Mouse (Mus musculus): ENCODE results near the gene Pigv. TPM values are rescaled to one million over a fixed set of nuclear protein-coding genes. Genes with fewer than 3 reads are reported as not detected.

Gene Pigv
- polyA plus RNA-seq (2015; fragmentation: Nextera tagmentation; extraction: Ambion mirVana) = 16.9 and 17.7 TPM in 2 replicates

DNA sequence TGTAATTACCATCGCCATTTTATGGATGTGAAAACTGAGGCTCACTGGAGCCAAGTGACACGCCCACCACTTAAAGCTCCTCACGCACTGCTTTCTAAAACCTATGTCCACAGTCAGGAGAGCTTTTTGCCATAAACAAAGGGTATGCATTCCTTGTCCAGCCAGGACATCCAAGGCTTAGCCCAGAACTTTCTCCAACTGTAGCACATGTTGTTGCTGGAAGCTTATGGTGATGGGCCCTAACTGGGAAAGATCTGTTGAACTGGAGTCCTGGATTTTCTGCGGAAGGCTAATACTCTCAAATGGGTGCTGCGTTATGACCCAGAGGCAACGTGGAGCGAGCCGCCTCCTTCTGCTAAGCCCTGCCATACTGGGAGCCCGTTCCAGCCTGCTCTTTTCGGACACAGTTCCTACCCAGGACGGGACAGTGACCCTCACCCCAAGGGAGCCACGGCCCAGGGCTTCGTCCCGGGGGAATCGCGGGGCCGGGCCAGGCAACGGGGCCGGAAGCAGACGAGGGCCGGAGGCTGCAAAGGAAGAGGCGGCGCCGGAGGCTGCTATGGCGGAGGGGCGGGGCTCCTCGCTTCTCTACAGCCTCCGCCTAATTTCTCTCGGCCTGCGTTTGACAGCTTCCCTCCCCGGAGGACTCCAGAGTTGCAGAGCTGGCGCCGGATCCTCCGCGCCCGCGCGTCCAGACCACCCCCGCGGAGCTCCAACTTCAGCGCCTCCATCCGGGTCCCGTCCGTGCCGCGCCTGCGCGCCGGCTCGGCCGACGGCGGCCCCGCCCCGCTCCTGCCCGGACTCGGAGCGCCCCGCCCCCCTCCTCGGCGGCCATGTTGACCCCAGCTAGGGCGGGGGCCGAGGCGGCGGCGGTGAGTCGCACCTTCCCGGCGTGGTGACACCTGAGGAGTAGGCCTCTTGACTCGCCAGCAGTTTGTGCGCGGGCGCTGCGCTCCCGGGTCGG lies at the start of gene Pigv:
TSS of gene Pigv (minus strand) at position 767 of the 964 bp plus-strand sequence.
- H3K4me1 ChIP-seq (replicated peaks) = peaks cover 46% of the 10 kb centered on the region
- peak; percentile 94 for ATAC-seq
- WGBS = under 1% methylated on average over 75 of the region's 76 CpGs

GRCm38 (mm10) chr4:133719791-133720190 lies 47.3 kb upstream of the Pigv start:
- Histone ChIP-seq H3K36me3 (peaks cover 43% of the 10 kb centered on the region), H3K4me3 (replicated peaks) (no peak overlapping the region), H3K4me2 (replicated peaks) (no peak overlapping the region), H3K27me3 (replicated peaks) (no peaks in the 10 kb centered on the region), H3K4me1 (replicated peaks) (no peaks in the 10 kb centered on the region), H3K9ac (no peak overlapping the region), H3K27ac (no peak overlapping the region), H3K9me3 (no peaks in the 10 kb centered on the region)
- 85% methylated on average over 3 of the region's 3 CpGs for WGBS
- no peak for ATAC-seq

More for the DNA sequence above, at the start of gene Pigv:
- H3K27me3 ChIP-seq (replicated peaks) = no peaks in the 10 kb centered on the region
- H3K27ac ChIP-seq = peak within 1 kb of the TSS; percentile 98
- 0 out of 2 replicates have a peak, but pooled peaks cover 6% of the 10 kb centered on the region for H3K36me3 ChIP-seq
- H3K9ac ChIP-seq = peak within 1 kb of the TSS; percentile 80
- H3K4me2 ChIP-seq (replicated peaks) = peak within 1 kb of the TSS; percentile 72
- H3K9me3 ChIP-seq = no peaks in the 10 kb centered on the region
- H3K4me3 ChIP-seq (replicated peaks) = peak within 1 kb of the TSS; percentile 62

DNA sequence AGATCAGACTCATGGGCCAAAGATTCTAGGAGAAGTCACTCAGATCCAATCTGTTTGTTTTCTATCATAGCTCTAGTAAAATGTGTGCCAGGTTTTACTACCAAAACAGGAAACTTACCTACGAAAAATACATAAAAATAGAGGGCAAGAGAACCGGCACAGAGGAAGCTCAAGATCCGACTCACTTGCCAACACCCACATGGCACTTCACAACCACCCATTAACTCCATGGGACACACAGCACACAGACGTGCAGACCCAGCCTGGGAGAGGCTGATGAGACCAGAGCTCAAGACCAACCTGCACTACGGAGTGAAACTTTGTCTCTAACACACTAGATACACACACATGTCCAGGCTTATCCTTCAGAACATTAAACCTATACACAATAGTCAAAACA lies 40.3 kb upstream of the Pigv start:
- 76% methylated on average over 5 of the region's 5 CpGs for WGBS
- Histone ChIP-seq H3K9ac (no peak overlapping the region), H3K4me1 (replicated peaks) (peaks cover 4% of the 10 kb centered on the region), H3K36me3 (peaks cover 22% of the 10 kb centered on the region; the same call in 1 of the 2 replicates), H3K27me3 (replicated peaks) (no peaks in the 10 kb centered on the region), H3K9me3 (no peaks in the 10 kb centered on the region), H3K4me3 (replicated peaks) (no peak overlapping the region), H3K4me2 (replicated peaks) (no peak overlapping the region), H3K27ac (no peak overlapping the region)
- ATAC-seq = no peak

- Histone ChIP-seq H3K9ac (no peak overlapping the region), H3K9me3 (no peaks in the 10 kb centered on the region), H3K27me3 (replicated peaks) (no peaks in the 10 kb centered on the region), H3K36me3 (peaks cover 11% of the 10 kb centered on the region; the same call in 1 of the 2 replicates), H3K4me3 (replicated peaks) (no peak overlapping the region), H3K4me1 (replicated peaks) (peaks cover 17% of the 10 kb centered on the region), H3K27ac (no peak overlapping the region), H3K4me2 (replicated peaks) (no peak overlapping the region)
- ATAC-seq = peak; percentile 49; the same call in 1 of the 2 replicates
- 77% methylated on average over 6 of the region's 6 CpGs for WGBS
Observed at GRCm38 (mm10) chr4:133711307-133712076, 39.0 kb upstream of the Pigv start.

DNA sequence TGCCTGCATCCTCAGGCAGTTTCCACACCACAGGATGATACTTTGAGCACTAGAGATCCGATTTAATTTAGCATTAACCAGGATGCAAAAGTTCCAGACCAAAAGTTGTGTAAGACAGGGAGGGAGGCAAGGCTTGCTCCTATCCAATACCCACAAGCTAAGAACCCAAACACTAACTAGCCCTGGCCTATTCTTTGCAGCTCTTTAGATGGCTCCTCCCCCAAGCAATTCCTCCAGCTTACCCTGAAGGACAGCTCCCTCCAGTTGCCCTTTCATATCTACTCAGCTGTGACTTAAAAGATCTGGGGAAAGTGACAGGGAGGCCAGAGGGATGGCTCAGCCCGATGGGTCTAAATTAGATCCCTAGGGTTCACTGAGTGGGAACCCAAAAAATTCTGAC lies 36.9 kb upstream of the Pigv start:
- no peaks in the 10 kb centered on the region for H3K27me3 ChIP-seq (replicated peaks)
- H3K9me3 ChIP-seq = no peaks in the 10 kb centered on the region
- peaks cover 7% of the 10 kb centered on the region; the same call in 1 of the 2 replicates for H3K36me3 ChIP-seq
- no peak overlapping the region for H3K27ac ChIP-seq
- ATAC-seq = no peak
- peaks cover 26% of the 10 kb centered on the region for H3K4me1 ChIP-seq (replicated peaks)
- 66% methylated on average over 2 of the region's 2 CpGs for WGBS
- H3K4me3 ChIP-seq (replicated peaks) = no peak overlapping the region
- no peak overlapping the region for H3K9ac ChIP-seq
- no peak overlapping the region for H3K4me2 ChIP-seq (replicated peaks)

- no peak overlapping the region for H3K4me2 ChIP-seq (replicated peaks)
- H3K9me3 ChIP-seq = no peaks in the 10 kb centered on the region
- H3K9ac ChIP-seq = no peak overlapping the region
- peaks cover 14% of the 10 kb centered on the region; the same call in 1 of the 2 replicates for H3K36me3 ChIP-seq
- H3K4me3 ChIP-seq (replicated peaks) = no peak overlapping the region
- peaks cover 26% of the 10 kb centered on the region for H3K4me1 ChIP-seq (replicated peaks)
- no peak for ATAC-seq
- no peaks in the 10 kb centered on the region for H3K27me3 ChIP-seq (replicated peaks)
- 46% methylated on average over 1 of the region's 1 CpGs for WGBS
- H3K27ac ChIP-seq = peak overlapping the region; percentile 73
Observed at GRCm38 (mm10) chr4:133707464-133707863, 35.0 kb upstream of the Pigv start.

GRCm38 (mm10) chr4:133706956-133707355 lies 34.5 kb upstream of the Pigv start:
- Histone ChIP-seq H3K9me3 (no peaks in the 10 kb centered on the region), H3K27me3 (replicated peaks) (no peaks in the 10 kb centered on the region), H3K36me3 (peaks cover 14% of the 10 kb centered on the region; the same call in 1 of the 2 replicates), H3K4me3 (replicated peaks) (no peak overlapping the region), H3K9ac (no peak overlapping the region), H3K27ac (peak overlapping the region; percentile 73), H3K4me2 (replicated peaks) (no peak overlapping the region), H3K4me1 (replicated peaks) (peaks cover 26% of the 10 kb centered on the region)
- WGBS = 26% methylated on average over 8 of the region's 8 CpGs
- peak; percentile 45 for ATAC-seq

DNA sequence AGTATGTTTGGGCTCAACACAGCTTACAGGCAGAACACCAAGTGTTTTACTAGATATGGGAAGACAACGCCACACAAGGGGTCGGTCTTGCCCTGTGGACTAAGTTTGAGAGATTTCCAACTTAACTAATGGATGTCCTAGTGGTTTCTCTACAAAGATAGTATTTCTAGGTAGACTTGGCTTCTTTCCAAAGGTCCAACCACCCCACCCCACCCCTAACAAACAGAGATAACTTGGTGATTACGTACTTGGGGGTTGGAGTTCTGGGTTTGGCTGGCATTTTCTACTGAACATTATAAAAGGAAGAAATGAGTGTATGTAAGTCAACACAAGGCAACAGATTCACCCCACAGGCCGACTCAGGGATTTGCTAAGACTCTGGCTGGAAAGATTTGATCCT lies 32.6 kb upstream of the Pigv start:
- WGBS = 68% methylated on average over 4 of the region's 4 CpGs
- Histone ChIP-seq H3K4me2 (replicated peaks) (no peak overlapping the region), H3K27ac (no peak overlapping the region), H3K27me3 (replicated peaks) (no peaks in the 10 kb centered on the region), H3K4me3 (replicated peaks) (no peak overlapping the region), H3K9me3 (no peaks in the 10 kb centered on the region), H3K9ac (no peak overlapping the region), H3K4me1 (replicated peaks) (peaks cover 26% of the 10 kb centered on the region), H3K36me3 (peaks cover 7% of the 10 kb centered on the region; the same call in 1 of the 2 replicates)
- 0 out of 2 replicates have a peak, but pooled peaks have one; percentile 12 for ATAC-seq

GRCm38 (mm10) chr4:133700905-133701368 lies 28.5 kb upstream of the Pigv start:
- WGBS = 75% methylated on average over 11 of the region's 11 CpGs
- Histone ChIP-seq H3K4me2 (replicated peaks) (no peak overlapping the region), H3K4me1 (replicated peaks) (peaks cover 4% of the 10 kb centered on the region; the same call in 1 of the 2 replicates), H3K27ac (no peak overlapping the region), H3K9me3 (no peaks in the 10 kb centered on the region), H3K27me3 (replicated peaks) (no peaks in the 10 kb centered on the region), H3K9ac (no peak overlapping the region), H3K36me3 (peaks cover 7% of the 10 kb centered on the region), H3K4me3 (replicated peaks) (no peak overlapping the region)
- ATAC-seq = no peak

DNA sequence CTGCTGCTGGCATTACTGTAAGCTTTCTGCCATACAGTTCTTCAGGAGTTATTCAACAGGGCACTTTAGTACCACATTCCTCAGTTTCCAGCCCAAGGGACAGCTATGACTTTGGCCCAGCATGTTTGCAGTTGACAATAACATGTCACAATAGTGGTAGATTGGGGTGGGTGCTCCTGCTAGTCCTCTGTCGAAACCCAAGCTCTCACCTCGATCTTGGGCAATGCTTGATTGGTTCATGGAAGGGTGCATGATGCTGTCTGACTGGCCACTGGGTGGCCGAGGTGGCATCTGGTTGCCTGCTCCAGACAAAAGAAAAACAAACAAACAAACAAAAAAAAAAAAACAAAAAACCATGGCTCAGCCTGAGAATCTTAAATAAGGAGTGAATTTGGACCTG lies 22.9 kb upstream of the Pigv start:
- 85% methylated on average over 3 of the region's 3 CpGs for WGBS
- Histone ChIP-seq H3K27me3 (replicated peaks) (no peaks in the 10 kb centered on the region), H3K9ac (no peak overlapping the region), H3K27ac (no peak overlapping the region), H3K4me3 (replicated peaks) (no peak overlapping the region), H3K4me2 (replicated peaks) (no peak overlapping the region), H3K4me1 (replicated peaks) (peaks cover 12% of the 10 kb centered on the region), H3K9me3 (no peaks in the 10 kb centered on the region), H3K36me3 (peaks cover 49% of the 10 kb centered on the region)
- no peak for ATAC-seq

GRCm38 (mm10) chr4:133690252-133690651 lies 17.8 kb upstream of the Pigv start:
- H3K9me3 ChIP-seq = no peaks in the 10 kb centered on the region
- no peaks in the 10 kb centered on the region for H3K27me3 ChIP-seq (replicated peaks)
- peaks cover 33% of the 10 kb centered on the region for H3K4me1 ChIP-seq (replicated peaks)
- H3K27ac ChIP-seq = 0 out of 2 replicates have a peak overlapping the region, but pooled peaks have one; percentile 28
- 16% methylated on average over 5 of the region's 5 CpGs for WGBS
- H3K36me3 ChIP-seq = peaks cover 81% of the 10 kb centered on the region
- 0 out of 2 replicates have a peak, but pooled peaks have one; percentile 30 for ATAC-seq
- H3K4me3 ChIP-seq (replicated peaks) = no peak overlapping the region
- H3K4me2 ChIP-seq (replicated peaks) = no peak overlapping the region
- H3K9ac ChIP-seq = no peak overlapping the region
